Mouse (Mus musculus): ENCODE measurements around the gene Aprt.

DNA sequence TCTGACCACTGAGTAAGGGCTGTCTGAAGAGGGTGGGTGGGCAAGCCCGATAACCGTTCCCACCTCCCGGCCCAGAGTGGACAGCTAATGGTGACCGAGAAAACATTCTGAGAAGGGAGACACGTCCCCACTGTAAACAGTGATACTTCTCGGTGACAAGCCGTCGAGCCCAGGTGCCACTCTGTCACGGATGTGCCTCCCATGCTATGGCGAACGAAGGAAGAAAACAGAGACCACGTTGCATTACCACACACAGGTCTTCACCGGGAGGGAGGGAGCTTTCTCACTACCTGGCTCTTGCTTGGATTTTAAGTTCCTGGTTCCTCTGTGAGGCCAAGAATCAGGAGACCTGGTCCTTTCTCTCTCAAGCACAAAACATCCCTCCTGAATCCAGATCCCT, 28.4 kb downstream of the Aprt start:
- TF ChIP-seq CTCF (IDR thresholded peaks at IDR 0.05; ENCODE audit: borderline replicate concordance, extremely low read depth, insufficient read depth, insufficient read length) (no peak), POLR2A (IDR thresholded peaks at IDR 0.05; ENCODE audit: borderline replicate concordance, extremely low read depth, insufficient read depth, insufficient read length, poor library complexity, severe bottlenecking) (no peak)

Measured in brain, embryonic 14.5 days (tissue).